Mouse (Mus musculus) left cerebral cortex, postnatal 36 days (tissue): Measurements from ENCODE around the gene Cd3eap. TPM values are rescaled to one million over a fixed set of nuclear protein-coding genes. Genes with fewer than 3 reads are reported as not detected.

Experiments
- DNase-seq, 2 experiments: peaks; one replicate each; pipeline ENCODE4 v3.0.0; 2021 to 2022; ENCODE audit warnings: low spot score in 2 of 2, mixed read lengths in 1 of 2
- intact Hi-C: fragments of 180-260 bp; cut with DNase I; formaldehyde crosslinking; loops from one replicate; pipeline ENCODE4 v1.15.1; 2025
- total RNA-seq, 2 experiments: library from RNA; stranded (reverse); gene quantifications; 2 replicates each; pipeline ENCODE4 v1.2.3; 2021

Gene Cd3eap
- total RNA-seq, 2 experiments from 2014 or later: 17.3 to 17.6 TPM

- no peak for DNase-seq
- intact Hi-C loops: no loop called here
These were observed 6.1 kb upstream of the Cd3eap start for GRCm38 (mm10) chr7:19365376-19365775.

DNA sequence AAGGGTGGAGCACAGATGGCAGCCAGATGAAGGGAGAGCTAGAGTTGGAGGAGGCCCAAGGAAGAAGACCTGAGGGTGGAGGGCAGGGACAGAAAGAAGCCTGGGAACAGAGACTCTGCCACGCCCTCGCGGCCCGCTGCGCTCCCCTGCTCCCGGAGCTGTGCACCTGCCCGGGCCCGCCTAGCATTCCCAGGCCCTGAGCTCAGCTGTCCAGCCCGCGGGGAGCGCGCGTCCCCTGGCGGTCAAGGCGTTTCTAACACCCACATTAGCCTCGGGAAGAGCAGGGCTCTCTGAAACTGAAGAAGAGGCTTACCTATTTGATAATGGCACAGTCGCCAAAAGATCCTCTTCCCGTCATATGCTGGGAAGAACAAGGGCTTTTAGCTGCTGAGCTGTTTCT is 4.6 kb upstream of the Cd3eap start:
- intact Hi-C loops: no loop called here

GRCm38 (mm10) chr7:19362276-19362675 is 3.0 kb upstream of the Cd3eap start:
- intact Hi-C loops: no loop called here
- no peak for DNase-seq

More for the DNA sequence above, 4.6 kb upstream of the Cd3eap start:
- peak; percentile 43 to 49 for DNase-seq

DNA sequence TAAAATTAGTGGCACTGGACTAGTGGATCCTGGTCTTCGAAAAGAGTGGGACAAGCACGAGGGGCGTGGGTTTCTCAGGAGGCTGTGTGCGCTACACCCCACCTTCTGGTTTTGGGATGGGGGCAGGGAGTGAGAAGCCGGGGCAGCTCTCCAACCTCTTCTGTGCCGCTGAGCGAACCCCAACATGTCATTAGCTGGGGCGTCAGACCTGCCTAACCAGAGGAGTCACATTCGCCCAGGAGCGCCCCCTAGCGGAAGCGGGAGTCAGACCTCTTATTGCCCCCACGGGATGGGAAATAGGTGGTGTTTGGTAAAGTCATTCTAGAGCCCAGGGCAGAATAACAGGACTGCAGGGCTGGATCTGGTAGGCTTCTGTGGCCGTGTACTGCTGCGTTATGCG is 2.4 kb upstream of the Cd3eap start:
- intact Hi-C loops: no loop called here
- peak; percentile 64 to 66 for DNase-seq

GRCm38 (mm10) chr7:19360944-19361343 is 1.7 kb upstream of the Cd3eap start:
- intact Hi-C loops: no loop called here
- peak; percentile 89 to 93 for DNase-seq

- DNase-seq: peak; percentile 74 to 75
- intact Hi-C loops: no loop called here
These were observed 784 bp upstream of the Cd3eap start for GRCm38 (mm10) chr7:19359892-19360641.

DNA sequence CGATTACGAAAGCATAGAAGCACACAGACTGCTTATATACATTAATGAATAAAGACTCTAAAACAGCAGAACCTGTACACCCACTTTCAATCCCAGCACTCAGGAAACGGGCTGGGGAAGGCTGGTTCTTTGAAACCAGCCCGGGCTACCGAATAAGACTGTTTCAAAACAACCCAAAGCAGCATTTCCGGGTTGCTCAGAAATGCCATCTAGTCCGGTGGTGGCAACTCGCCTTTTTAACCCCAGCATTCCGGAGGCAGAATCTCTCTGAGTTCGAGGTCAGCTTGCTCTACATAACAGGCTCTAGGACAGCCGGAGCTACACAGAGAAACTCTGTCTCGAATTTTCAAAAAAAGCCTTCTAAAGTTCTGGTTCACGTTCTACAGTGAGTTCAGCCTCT is 649 bp downstream of the Cd3eap start:
- intact Hi-C loops: no loop called here
- DNase-seq: no peak

DNA sequence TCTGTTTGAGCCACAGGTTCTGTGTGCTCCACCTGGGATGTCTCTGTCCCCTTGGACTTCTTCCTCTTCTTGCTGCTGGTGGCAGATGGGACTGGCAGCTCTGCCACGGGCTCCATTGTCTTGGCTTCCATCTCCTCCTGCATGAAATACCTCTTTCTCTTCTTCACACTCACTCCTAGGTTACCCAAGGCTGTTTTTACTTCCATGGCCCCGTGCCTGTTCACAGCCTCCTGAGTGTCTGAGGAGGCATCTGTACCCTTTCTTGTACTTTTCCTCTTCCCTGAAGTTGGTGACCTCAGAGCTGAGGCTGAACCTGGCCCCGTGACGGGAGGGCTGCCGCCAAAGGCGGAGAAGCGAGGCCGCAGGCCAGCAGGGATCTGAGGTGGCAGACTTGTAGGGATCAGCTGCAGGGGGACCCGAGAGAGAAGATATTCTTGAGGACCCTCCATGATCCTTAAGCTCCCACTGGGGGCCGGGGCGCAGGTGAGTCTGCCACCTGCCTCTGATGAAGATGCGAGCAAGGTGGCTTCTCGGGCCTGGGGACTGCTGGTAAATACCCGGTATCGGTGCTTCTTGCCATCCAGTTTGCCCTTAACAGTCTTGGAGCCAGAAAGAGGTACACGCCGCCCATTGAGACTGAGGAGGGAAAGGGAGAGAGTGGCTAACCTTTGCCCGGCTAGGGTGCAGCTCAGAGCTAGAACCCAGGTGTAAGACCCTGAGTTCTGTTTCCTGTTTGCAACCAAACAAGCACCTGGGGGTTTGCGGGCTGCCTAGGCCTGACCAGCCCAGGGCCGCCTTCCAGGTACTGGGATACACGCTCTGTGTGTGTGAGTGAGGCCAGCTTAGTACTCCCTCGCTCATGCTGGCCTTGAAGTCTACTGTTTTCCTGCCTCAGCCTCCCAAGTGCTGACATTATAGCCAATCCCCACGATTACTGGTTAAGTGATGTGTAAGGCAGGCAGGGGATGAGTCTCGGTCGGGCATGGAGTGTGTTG is 1.6 kb downstream of the Cd3eap start:
- intact Hi-C loops: no loop called here
- DNase-seq: no peak

GRCm38 (mm10) chr7:19356311-19356710 is 3.0 kb downstream of the Cd3eap start:
- intact Hi-C loops: no loop called here
- DNase-seq: no peak

DNA sequence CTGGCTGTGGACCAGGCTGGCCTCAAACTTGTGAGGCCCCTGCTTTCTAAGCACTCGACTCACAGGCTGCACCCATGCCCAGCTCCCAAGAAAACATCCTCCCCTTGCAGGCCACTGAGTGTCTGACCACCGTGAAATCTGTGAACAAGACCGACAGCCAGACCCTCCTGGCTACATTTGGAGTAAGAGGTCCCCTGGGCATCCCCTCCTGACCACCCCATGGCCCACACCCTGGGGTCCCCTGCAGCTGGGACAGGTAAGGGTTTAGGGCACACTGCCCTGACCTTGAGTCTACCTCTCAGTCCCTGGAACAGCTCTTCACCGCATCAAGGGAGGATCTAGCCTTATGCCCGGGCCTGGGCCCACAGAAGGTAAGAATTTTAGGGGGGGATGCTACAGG is 4.3 kb downstream of the Cd3eap start:
- intact Hi-C loops: no loop called here

DNA sequence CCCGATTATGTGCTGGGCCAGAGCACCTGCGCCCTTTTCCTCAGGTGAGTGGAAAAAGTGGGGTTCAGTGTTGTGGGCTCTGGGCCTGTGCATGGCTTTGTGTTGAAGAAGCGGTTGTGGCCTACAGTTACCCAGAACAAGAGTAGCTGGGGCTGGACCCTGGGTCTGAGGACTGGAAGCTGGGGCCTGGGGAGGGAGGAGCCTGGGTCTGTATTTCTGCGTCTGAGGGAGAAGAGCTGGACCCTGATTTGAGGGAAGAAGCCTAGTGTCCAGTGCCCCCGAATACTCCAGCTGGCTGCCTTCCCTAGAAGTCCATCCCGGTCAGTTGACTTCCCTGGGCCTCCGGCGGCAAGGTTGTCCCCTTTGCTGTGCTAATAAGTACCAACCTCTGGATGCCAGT is 9.1 kb downstream of the Cd3eap start:
- intact Hi-C loops: no loop called here

More for the DNA sequence above, 4.3 kb downstream of the Cd3eap start:
- DNase-seq: no peak

DNA sequence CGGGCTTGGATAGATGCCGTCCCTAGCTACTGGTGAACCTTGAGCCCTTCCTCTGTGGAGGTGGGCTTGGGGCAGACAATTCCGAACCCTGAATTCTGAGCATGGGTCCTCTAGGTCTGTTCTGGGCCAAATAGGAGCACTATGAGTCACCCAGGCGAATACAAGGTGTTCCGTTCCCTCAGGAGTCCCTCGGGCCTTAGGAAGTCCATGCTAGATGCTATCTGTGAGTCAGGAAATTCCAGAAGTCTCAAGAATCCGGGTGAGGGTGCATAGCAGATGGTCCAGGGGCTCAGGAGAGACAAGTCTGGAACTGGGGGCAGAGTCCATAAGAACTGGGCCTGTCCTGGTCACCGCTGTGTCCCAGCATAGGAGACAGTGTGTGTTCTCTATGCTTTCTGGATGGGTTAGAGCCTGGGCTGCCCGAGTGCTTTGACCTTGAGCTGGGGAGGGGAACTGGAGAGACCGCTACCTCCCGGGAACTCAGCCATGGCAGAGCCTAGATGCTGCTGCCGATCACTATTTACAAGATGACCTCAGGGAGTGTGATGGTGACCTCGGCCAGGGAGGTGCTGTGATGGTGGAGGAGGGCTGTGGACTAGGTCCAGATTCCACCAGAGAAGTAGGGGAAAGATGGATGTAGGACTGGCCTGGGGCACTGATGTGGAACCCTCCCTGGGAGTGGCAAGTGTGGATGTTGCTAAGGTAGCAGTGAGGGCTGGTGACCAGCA is 9.9 kb downstream of the Cd3eap start:
- no peak for DNase-seq
- intact Hi-C loops: no loop called here

More for the DNA sequence above, 9.1 kb downstream of the Cd3eap start:
- DNase-seq: no peak

DNA sequence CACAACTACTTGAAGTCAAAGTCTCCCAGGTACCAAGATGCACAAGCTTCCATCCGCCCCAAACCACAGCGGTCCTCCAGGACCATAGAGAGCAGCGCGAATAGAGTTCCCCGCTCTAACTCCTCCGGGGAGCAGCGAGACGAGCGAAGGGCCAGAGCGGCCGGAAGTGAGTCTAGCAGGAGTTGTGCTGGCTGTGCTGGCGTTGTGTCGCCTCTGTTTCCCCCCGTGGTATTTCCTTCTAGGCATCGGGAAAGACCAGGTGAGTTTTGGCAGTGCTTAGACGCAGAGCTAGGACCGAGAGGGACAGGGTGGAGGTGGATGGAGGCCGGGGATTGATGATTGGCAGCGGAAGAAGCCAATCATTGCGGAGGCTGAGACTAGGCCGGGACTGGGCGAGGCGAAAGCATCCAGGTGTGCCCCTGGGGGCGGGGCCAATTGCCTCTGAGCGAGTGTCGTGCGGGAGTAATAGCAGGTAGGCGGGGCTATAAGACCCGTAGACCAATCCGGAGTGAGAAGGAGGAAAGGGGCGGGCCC is 14.3 kb downstream of the Cd3eap start:
- intact Hi-C loops: loop anchor here (5.0 kb wide), 2 partner anchors 108 to 168 kb away; partner anchors contain the start of gene Eml2
- DNase-seq: peak; percentile 94 to 95

GRCm38 (mm10) chr7:19344237-19344847 is 14.9 kb downstream of the Cd3eap start, which contains the start of gene Ercc1:
Gene Ercc1, plus strand, starts transcription at chr7:19344778.
- intact Hi-C loops: loop anchor here (5.0 kb wide), 2 partner anchors 107 to 167 kb away; partner anchors contain the start of gene Eml2
- DNase-seq: no peak

GRCm38 (mm10) chr7:19343210-19343808 is 16.0 kb downstream of the Cd3eap start:
- intact Hi-C loops: loop anchor here (5.0 kb wide), 2 partner anchors 106 to 166 kb away; partner anchors contain the start of gene Eml2
- peak; percentile 57 to 69 for DNase-seq

GRCm38 (mm10) chr7:19342481-19343027 is 16.7 kb downstream of the Cd3eap start:
- intact Hi-C loops: loop anchor here (1.0 to 5.0 kb wide), 3 partner anchors 41 to 165 kb away; partner anchors contain the start of gene Eml2
- DNase-seq: peak; percentile 89 to 91

GRCm38 (mm10) chr7:19341761-19342409 is 17.4 kb downstream of the Cd3eap start:
- intact Hi-C loops: loop anchor here (1.0 to 5.0 kb wide), 3 partner anchors 41 to 165 kb away; partner anchors contain the start of gene Eml2
- peak; percentile 75 for DNase-seq
